Mouse (Mus musculus) forebrain, embryonic 16.5 days (tissue): ENCODE measurements around the gene Gm29609. TPM values are rescaled to one million over a fixed set of nuclear protein-coding genes. Genes with fewer than 3 reads are reported as not detected.

Source experiments
- ATAC-seq: fragments of 200-750 bp; cut with Nextera tagmentation; 2 replicates; pipeline ENCODE4 v1.8.0; 2017; ENCODE audit warnings: mild to moderate bottlenecking, moderate library complexity
- H3K27ac ChIP-seq: fragments of 300-500 bp; sonication (generic); 2 replicates; pipeline ENCODE4 v1.5.1; 2014; ENCODE audit warnings: low read length, control low read depth
- H3K27me3 ChIP-seq: fragments of 300-500 bp; sonication (generic); replicated peaks from 2 replicates; pipeline ENCODE4 v1.6.1; 2014; ENCODE audit warnings: low read length; ENCODE audit not compliant: control insufficient read depth, insufficient read depth
- H3K36me3 ChIP-seq: fragments of 300-500 bp; sonication (generic); 2 replicates; pipeline ENCODE4 v1.6.1; 2014; ENCODE audit not compliant: control insufficient read depth, insufficient read depth
- H3K4me1 ChIP-seq: fragments of 300-500 bp; sonication (generic); replicated peaks from 2 replicates; pipeline ENCODE4 v1.6.1; 2014; ENCODE audit warnings: low read length; ENCODE audit not compliant: control insufficient read depth, insufficient read depth
- H3K4me2 ChIP-seq: fragments of 300-500 bp; sonication (generic); 2 replicates; pipeline ENCODE4 v1.6.1; 2014; ENCODE audit warnings: mild to moderate bottlenecking, low read length, control low read depth
- H3K4me3 ChIP-seq: fragments of 300-500 bp; sonication (generic); replicated peaks from 2 replicates; pipeline ENCODE4 v1.5.1; 2014; ENCODE audit warnings: mild to moderate bottlenecking, low read length, control low read depth
- H3K9ac ChIP-seq: fragments of 300-500 bp; sonication (generic); replicated peaks from 2 replicates; pipeline ENCODE4 v1.6.1; 2014; ENCODE audit warnings: low read depth, low read length, control low read depth
- H3K9me3 ChIP-seq: fragments of 300-500 bp; sonication (generic); 2 replicates; pipeline ENCODE4 v1.6.1; 2016; ENCODE audit warnings: low read length; ENCODE audit not compliant: control insufficient read depth
- WGBS: fragments of 180-500 bp; shearing (Covaris S2); extraction: QIAGEN DNeasy Blood & Tissue Kit; methylation state at CpG from one replicate; pipeline ENCODE4 v1.1.7; 2014; 5-methylcytosine and 5-hydroxymethylcytosine counted together
- polyA plus RNA-seq: library from polyadenylated mRNA; unstranded; fragments of >200 nt; fragmentation: Nextera tagmentation; extraction: Ambion mirVana; gene quantifications from 2 replicates; pipeline ENCODE4 v1.2.1, GENCODE M21; 2015

Gene Gm29609
- polyA plus RNA-seq, 1 experiment from 2014 or later = 2.5 TPM

DNA sequence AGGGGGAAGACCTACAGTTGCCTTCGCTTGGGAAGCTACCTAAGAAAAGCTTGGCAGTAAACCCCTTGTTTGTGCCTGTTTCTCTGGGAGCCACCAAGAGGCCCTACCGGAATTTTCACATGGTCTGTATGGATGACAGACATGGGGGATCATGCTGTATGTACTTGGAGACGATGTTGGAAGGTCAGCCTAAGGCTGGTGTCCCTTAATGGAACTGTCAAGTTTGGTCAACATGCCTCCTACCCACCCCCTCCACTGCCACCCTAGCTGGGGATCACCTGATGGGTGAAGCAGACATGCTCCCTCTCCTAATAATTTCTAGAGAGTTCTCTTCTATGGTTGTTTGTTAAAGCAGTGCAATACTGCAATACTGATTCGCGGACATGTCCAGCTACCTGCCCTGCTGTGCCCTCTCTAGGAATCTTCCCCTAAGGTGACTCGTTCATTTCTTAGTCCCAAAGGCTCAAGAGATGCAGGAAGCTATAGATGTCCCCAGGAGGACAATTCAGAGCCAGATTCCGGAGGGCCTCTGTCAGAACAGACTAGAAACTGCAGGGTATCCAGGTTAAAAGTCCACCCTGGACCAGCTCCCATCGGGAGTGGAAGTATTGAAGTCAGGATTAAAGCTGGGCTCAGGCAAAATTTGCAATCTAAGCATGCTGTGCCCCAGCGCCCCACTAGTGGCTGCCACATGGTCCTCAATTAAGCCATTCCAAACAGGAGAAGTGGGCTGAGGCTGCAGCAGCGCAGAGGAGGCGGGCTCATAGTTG is 83.8 kb downstream of the Gm29609 start:
- H3K4me1 ChIP-seq = peaks cover 32% of the 10 kb centered on the region
- no peak overlapping the region; the same call in 1 of the 2 replicates for H3K4me2 ChIP-seq
- 17% methylated on average over 11 of the region's 11 CpGs for WGBS
- H3K36me3 ChIP-seq = no peaks in the 10 kb centered on the region
- peaks cover 67% of the 10 kb centered on the region for H3K27me3 ChIP-seq
- no peak for ATAC-seq
- peak overlapping the region; percentile 45; the same call in 1 of the 2 replicates for H3K4me3 ChIP-seq
- H3K9me3 ChIP-seq = no peaks in the 10 kb centered on the region
- no peak overlapping the region for H3K9ac ChIP-seq
- H3K27ac ChIP-seq = no peak overlapping the region

DNA sequence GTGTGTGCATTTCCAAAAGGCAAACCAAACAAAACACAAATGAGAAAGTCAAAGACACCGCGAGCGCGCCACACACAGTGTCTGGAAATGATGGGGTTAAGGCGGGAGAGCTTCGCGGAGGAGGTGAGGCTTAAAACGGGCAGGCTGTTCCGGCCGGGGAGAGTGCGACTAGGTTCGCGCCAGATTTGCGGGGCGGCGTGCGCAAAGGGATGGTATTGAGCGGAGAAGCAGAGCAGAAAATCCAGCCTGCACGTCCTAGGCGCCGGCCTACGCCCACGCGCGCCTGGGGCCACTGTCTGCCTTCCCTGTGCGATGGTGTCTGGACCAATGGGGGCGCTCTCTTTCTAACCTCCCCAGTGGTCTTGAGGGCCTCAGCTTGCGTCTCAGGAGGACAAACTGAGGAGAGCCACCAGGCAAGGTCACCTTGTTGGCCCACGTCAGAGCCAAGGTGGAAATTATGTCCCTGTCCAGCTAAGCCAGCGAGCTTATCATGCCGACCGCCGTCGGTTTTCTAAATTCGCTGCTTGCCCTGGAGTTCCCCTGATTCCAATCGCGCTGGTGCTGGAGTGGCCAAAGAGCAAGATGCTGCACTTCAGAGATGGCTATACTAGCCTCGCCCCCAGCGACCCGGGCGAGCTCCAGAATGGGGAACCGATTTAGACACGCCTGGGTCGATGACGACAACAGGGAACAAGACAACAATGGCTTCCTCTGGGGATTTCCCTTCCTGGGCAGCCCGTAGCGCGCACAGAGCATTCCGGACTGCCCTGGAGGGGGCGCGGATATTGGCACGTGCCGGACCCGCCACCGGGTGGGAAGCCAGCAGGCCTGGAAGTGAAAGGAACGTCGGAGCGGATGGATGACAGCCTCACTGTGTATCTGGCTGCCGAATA is 84.7 kb downstream of the Gm29609 start:
- Histone ChIP-seq H3K36me3 (no peaks in the 10 kb centered on the region), H3K9me3 (no peaks in the 10 kb centered on the region), H3K4me3 (peak overlapping the region; percentile 45), H3K4me2 (peak overlapping the region; percentile 41), H3K27me3 (peaks cover 73% of the 10 kb centered on the region), H3K4me1 (peaks cover 32% of the 10 kb centered on the region), H3K27ac (no peak overlapping the region), H3K9ac (no peak overlapping the region)
- ATAC-seq = 0 out of 2 replicates have a peak, but pooled peaks have one; percentile 22
- WGBS = under 1% methylated on average over 58 of the region's 59 CpGs

Other genes with a start within 250 kb of the Gm29609 start
- gene Cgref1, start 234.3 kb downstream of the Gm29609 start, polyA plus RNA-seq = 15.8 and 29.0 TPM in 2 replicates
- 135 and 140 TPM in 2 replicates for gene Preb, start 219.6 kb downstream of the Gm29609 start, polyA plus RNA-seq
- not detected in 2 replicates for gene Tcf23, start 211.2 kb downstream of the Gm29609 start, polyA plus RNA-seq
- gene Atraid, start 131.6 kb downstream of the Gm29609 start, polyA plus RNA-seq = 155 and 158 TPM in 2 replicates
- gene Slc5a6, start 131.0 kb downstream of the Gm29609 start, polyA plus RNA-seq = 15.7 and 18.2 TPM in 2 replicates
- gene Cad, start 125.1 kb downstream of the Gm29609 start, polyA plus RNA-seq = 19.8 and 20.1 TPM in 2 replicates
- gene Dnajc5g, start 73.6 kb downstream of the Gm29609 start, polyA plus RNA-seq = not detected in 2 replicates
- 1.6 and 1.9 TPM in 2 replicates for gene Slc30a3, start 71.7 kb downstream of the Gm29609 start, polyA plus RNA-seq
- gene Trim54, start 63.2 kb downstream of the Gm29609 start, polyA plus RNA-seq = not detected in 2 replicates
- gene Ucn, start 41.1 kb downstream of the Gm29609 start, polyA plus RNA-seq = not detected in 2 replicates
- 49.4 and 50.1 TPM in 2 replicates for gene Mpv17, start 25.7 kb downstream of the Gm29609 start, polyA plus RNA-seq
- gene Gtf3c2, start 233 bp upstream of the Gm29609 start, polyA plus RNA-seq = 72.1 and 79.4 TPM in 2 replicates
- 131 and 139 TPM in 2 replicates for gene Snx17, start 13.3 kb upstream of the Gm29609 start, polyA plus RNA-seq
- gene Eif2b4, start 13.5 kb upstream of the Gm29609 start, polyA plus RNA-seq = 91.0 and 93.4 TPM in 2 replicates
- 13.0 and 14.7 TPM in 2 replicates for gene Zfp513, start 22.4 kb upstream of the Gm29609 start, polyA plus RNA-seq
- gene Ppm1g, start 40.8 kb upstream of the Gm29609 start, polyA plus RNA-seq = 169 and 175 TPM in 2 replicates
- gene Nrbp1, start 61.0 kb upstream of the Gm29609 start, polyA plus RNA-seq = 169 and 170 TPM in 2 replicates
- gene Gm9970, start 61.3 kb upstream of the Gm29609 start, polyA plus RNA-seq = 0.99 TPM in 1 of 2 replicates, not detected in the other
- 2.4 and 3.8 TPM in 2 replicates for gene Krtcap3, start 71.8 kb upstream of the Gm29609 start, polyA plus RNA-seq
- 34.2 and 39.4 TPM in 2 replicates for gene Ift172, start 111.2 kb upstream of the Gm29609 start, polyA plus RNA-seq
- 81.8 and 90.6 TPM in 2 replicates for gene Fndc4, start 116.2 kb upstream of the Gm29609 start, polyA plus RNA-seq
- 0.27 TPM in 1 of 2 replicates, not detected in the other for gene Gckr, start 117.5 kb upstream of the Gm29609 start, polyA plus RNA-seq